41 mouse cellular contexts compared by ENCODE assay signal in the genomic region with DNA sequence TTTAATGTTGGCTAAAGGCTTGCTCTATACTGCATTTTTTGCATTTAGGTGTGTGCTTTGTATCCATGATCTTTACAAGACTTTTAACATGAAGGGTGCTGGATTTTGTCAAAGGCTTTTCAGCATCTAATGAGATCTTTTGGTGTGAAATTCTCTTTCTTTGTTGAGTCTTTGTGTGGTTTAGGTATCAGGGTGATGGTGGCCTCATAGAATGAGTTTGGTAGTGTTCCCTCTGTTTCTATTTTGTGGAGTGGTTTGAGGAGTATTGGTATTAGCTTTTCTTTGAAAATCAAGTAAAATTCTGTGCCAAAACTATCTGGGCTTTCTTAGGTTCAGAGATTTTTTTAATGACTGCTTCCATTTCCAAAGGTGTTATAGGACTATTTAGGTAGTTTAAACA. TPM values are rescaled to one million over a fixed set of nuclear protein-coding genes. Genes with fewer than 3 reads are reported as not detected.
"Had no signal": no experiment of that assay in that cellular context is flagged by ENCODE, and none has a peak within 500 bp of the region (broad histone marks: within the 10 kb centered on the region; RNA-seq: fewer than 3 reads in every experiment).

No protein-coding gene starts in this region.

- H3K4me2 ChIP-seq: heart, embryonic 11.5 days; heart, embryonic 12.5 days; heart, embryonic 13.5 days; heart, embryonic 15.5 days; hindbrain, embryonic 13.5 days; hindbrain, embryonic 14.5 days; hindbrain, embryonic 15.5 days; intestine, embryonic 15.5 days; kidney, embryonic 15.5 days had no signal

- H3K9ac ChIP-seq: heart, embryonic 12.5 days; heart, embryonic 13.5 days; heart, embryonic 15.5 days; hindbrain, embryonic 13.5 days; hindbrain, embryonic 14.5 days; hindbrain, embryonic 15.5 days; intestine, embryonic 15.5 days; kidney, embryonic 15.5 days had no signal

- ATAC-seq: hindbrain, embryonic 16.5 days; hindbrain, postnatal 0 days; intestine, embryonic 15.5 days; intestine, embryonic 16.5 days; intestine, postnatal 0 days had no signal

- H3K27me3 ChIP-seq: heart, embryonic 12.5 days; heart, embryonic 13.5 days; heart, embryonic 15.5 days; hindbrain, embryonic 13.5 days; hindbrain, embryonic 15.5 days; intestine, embryonic 15.5 days; kidney, embryonic 15.5 days had no signal

- H3K4me3 ChIP-seq: heart, embryonic 12.5 days; heart, embryonic 13.5 days; heart, embryonic 15.5 days; hindbrain, embryonic 10.5 days; hindbrain, embryonic 13.5 days; hindbrain, embryonic 15.5 days; intestine, embryonic 15.5 days; kidney, embryonic 15.5 days; layer of hippocampus, adult 2 months; left cerebral cortex, adult 2 months had no signal

- H3K27ac ChIP-seq: heart, embryonic 13.5 days; heart, embryonic 15.5 days; hindbrain, embryonic 10.5 days; hindbrain, embryonic 13.5 days; hindbrain, embryonic 14.5 days; hindbrain, embryonic 15.5 days; hindbrain, postnatal 0 days; intestine, embryonic 15.5 days; kidney, embryonic 15.5 days; kidney, postnatal 0 days; layer of hippocampus, adult 2 months; left cerebral cortex, adult 2 months had no signal

- H3K4me1 ChIP-seq: heart, embryonic 12.5 days; heart, embryonic 13.5 days; heart, embryonic 15.5 days; hindbrain, embryonic 10.5 days; hindbrain, embryonic 13.5 days; hindbrain, embryonic 15.5 days; intestine, embryonic 15.5 days; kidney, embryonic 15.5 days had no signal

- H3K36me3 ChIP-seq: heart, embryonic 12.5 days; heart, embryonic 13.5 days; heart, embryonic 15.5 days; hindbrain, embryonic 10.5 days; hindbrain, embryonic 13.5 days; hindbrain, embryonic 15.5 days; intestine, embryonic 15.5 days; kidney, embryonic 15.5 days had no signal

- DNase-seq: heart, postnatal 10 days; heart, postnatal 14 days; heart, postnatal 36 days; heart, postnatal 4 days; kidney, adult 11 months; kidney, adult 18-20 months; kidney, adult 2 months; kidney, adult 8-10 months; kidney, adult 9 months; kidney, postnatal 10 days; kidney, postnatal 14 days; kidney, postnatal 25 days; kidney, postnatal 36 days; kidney, postnatal 4 days; layer of hippocampus, adult 9-11 months; layer of hippocampus, postnatal 36 days had no signal

- H3K9me3 ChIP-seq: heart, embryonic 15.5 days; hindbrain, embryonic 10.5 days; hindbrain, embryonic 13.5 days; hindbrain, embryonic 15.5 days; intestine, embryonic 15.5 days; kidney, embryonic 15.5 days had no signal

RNA-seq across cellular contexts. Expression of gene Prl5a1, which starts 6.5 kb away (rescaled TPM):
- polyA plus RNA-seq: heart, embryonic 11.5 days; heart, embryonic 12.5 days; heart, embryonic 13.5 days; heart, embryonic 14.5 days; heart, embryonic 15.5 days; heart, embryonic 16.5 days; heart, postnatal 0 days; hindbrain, embryonic 10.5 days; hindbrain, embryonic 11.5 days; hindbrain, embryonic 13.5 days; hindbrain, embryonic 14.5 days; hindbrain, embryonic 15.5 days; hindbrain, embryonic 16.5 days; hindbrain, postnatal 0 days; intestine, embryonic 14.5 days; intestine, embryonic 15.5 days; intestine, embryonic 16.5 days; kidney, adult 2 months; kidney, embryonic 14.5 days; kidney, embryonic 15.5 days; kidney, embryonic 16.5 days; kidney, postnatal 0 days; large intestine, adult 2 months had no signal
